14 mouse cellular contexts compared by ENCODE assay signal in the genomic region with DNA sequence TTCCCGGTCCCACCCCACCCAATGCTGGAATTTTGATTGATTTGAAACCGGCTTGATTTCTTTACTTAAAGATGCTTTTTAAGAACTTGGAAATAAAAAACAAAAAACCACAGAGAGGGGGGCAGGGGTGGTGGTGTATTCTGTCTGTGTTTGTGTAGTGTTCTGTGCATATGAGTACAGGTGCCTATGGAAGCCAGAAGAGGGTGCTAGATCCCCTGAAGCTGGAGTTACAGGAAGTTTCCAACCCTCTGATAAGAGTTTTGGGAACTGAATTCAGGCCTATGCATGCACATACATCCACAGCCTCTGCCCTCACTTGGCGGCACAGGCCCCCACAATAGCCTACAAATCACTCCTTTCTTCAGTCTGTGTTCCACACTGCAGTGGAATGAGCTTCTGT.
DNase-seq lines count a peak whose midpoint lies in the region; ATAC-seq and TF ChIP-seq lines count a peak whose summit lies in the region.
"Had no signal": no experiment of that assay in that cellular context is flagged by ENCODE, and none has a peak within 500 bp of the region (broad histone marks: within the 10 kb centered on the region; RNA-seq: fewer than 3 reads in every experiment).

No protein-coding gene starts in this region.

- WGBS in hindbrain, postnatal 0 days, result 89% methylated on average over 3 of the region's 3 CpGs
- WGBS in hindbrain, embryonic 11.5 days, result 88% methylated on average over 3 of the region's 3 CpGs
- WGBS in midbrain, postnatal 0 days, result 84% methylated on average over 3 of the region's 3 CpGs
- 88% methylated on average over 3 of the region's 3 CpGs for WGBS in midbrain, embryonic 10.5 days

- DNase-seq in hindbrain, postnatal 0 days (ENCODE audit: low spot score), result no peak
- no peak for DNase-seq in hindbrain, embryonic 11.5 days (ENCODE audit: low spot score)
- no peak for DNase-seq in midbrain, postnatal 0 days (ENCODE audit: low spot score)
- no peak for DNase-seq in midbrain, embryonic 10.5 days (ENCODE audit: low spot score)
- no peak for DNase-seq in left cerebral cortex, adult 2 months (ENCODE audit: extremely low spot score in 1 of 2, low spot score in 2 of 2)
- DNase-seq: adrenal gland, adult 8-10 months; cerebellum, adult 18-20 months; heart, adult 18-20 months; kidney, adult 2 months; left cerebral cortex, postnatal 4 days had no signal

- H3K36me3 ChIP-seq in hindbrain, postnatal 0 days (ENCODE audit: insufficient read depth, low read length), result no peaks in the 10 kb centered on the region
- no peaks in the 10 kb centered on the region for H3K36me3 ChIP-seq in hindbrain, embryonic 11.5 days (ENCODE audit: control insufficient read depth, insufficient read depth, low read length)
- no peaks in the 10 kb centered on the region for H3K36me3 ChIP-seq in midbrain, postnatal 0 days (ENCODE audit: insufficient read depth, low read length)
- no peaks in the 10 kb centered on the region for H3K36me3 ChIP-seq in midbrain, embryonic 10.5 days
- H3K36me3 ChIP-seq in E14TG2a.4 (ENCODE audit: insufficient read depth, low read length), result no peaks in the 10 kb centered on the region
- H3K36me3 ChIP-seq: hindbrain, embryonic 15.5 days; neural tube, embryonic 12.5 days had no signal

- H3K9me3 ChIP-seq in hindbrain, postnatal 0 days (ENCODE audit: low read length), result no peaks in the 10 kb centered on the region
- H3K9me3 ChIP-seq in hindbrain, embryonic 11.5 days (ENCODE audit: control insufficient read depth, low read length), result no peaks in the 10 kb centered on the region
- no peaks in the 10 kb centered on the region for H3K9me3 ChIP-seq in midbrain, postnatal 0 days (ENCODE audit: low read length)
- H3K9me3 ChIP-seq in midbrain, embryonic 10.5 days (replicated peaks), result no peaks in the 10 kb centered on the region
- no peaks in the 10 kb centered on the region for H3K9me3 ChIP-seq in E14TG2a.4 (ENCODE audit: low read length)
- H3K9me3 ChIP-seq: hindbrain, embryonic 15.5 days; neural tube, embryonic 12.5 days had no signal

- no peak overlapping the region for H3K27ac ChIP-seq in hindbrain, postnatal 0 days
- H3K27ac ChIP-seq in hindbrain, embryonic 11.5 days (ENCODE audit: low read depth, low read length), result no peak overlapping the region
- H3K27ac ChIP-seq in midbrain, postnatal 0 days (ENCODE audit: low read depth, low read length), result no peak overlapping the region
- no peak overlapping the region for H3K27ac ChIP-seq in midbrain, embryonic 10.5 days (replicated peaks)
- H3K27ac ChIP-seq in left cerebral cortex, adult 2 months, result no peak overlapping the region
- H3K27ac ChIP-seq: neural tube, embryonic 12.5 days had no signal

- H3K9ac ChIP-seq in hindbrain, postnatal 0 days (replicated peaks; ENCODE audit: low read length), result no peak overlapping the region
- no peak overlapping the region for H3K9ac ChIP-seq in hindbrain, embryonic 11.5 days (ENCODE audit: low read depth, low read length)
- H3K9ac ChIP-seq in midbrain, postnatal 0 days (replicated peaks; ENCODE audit: low read length, poor library complexity, severe bottlenecking), result no peak overlapping the region
- H3K9ac ChIP-seq: hindbrain, embryonic 15.5 days; neural tube, embryonic 12.5 days had no signal

- H3K4me1 ChIP-seq in hindbrain, postnatal 0 days (ENCODE audit: insufficient read depth, low read length), result no peaks in the 10 kb centered on the region
- H3K4me1 ChIP-seq in hindbrain, embryonic 11.5 days (replicated peaks; ENCODE audit: control insufficient read depth, insufficient read depth, low read length), result no peaks in the 10 kb centered on the region
- no peaks in the 10 kb centered on the region for H3K4me1 ChIP-seq in midbrain, postnatal 0 days (ENCODE audit: insufficient read depth, low read length)
- H3K4me1 ChIP-seq in midbrain, embryonic 10.5 days, result no peaks in the 10 kb centered on the region
- H3K4me1 ChIP-seq in E14TG2a.4 (replicated peaks; ENCODE audit: low read depth, low read length), result peaks cover 21% of the 10 kb centered on the region
- H3K4me1 ChIP-seq: hindbrain, embryonic 15.5 days; neural tube, embryonic 12.5 days had no signal

- H3K4me3 ChIP-seq in hindbrain, postnatal 0 days (ENCODE audit: low read length), result no peak overlapping the region
- no peak overlapping the region for H3K4me3 ChIP-seq in hindbrain, embryonic 11.5 days (ENCODE audit: low read depth, low read length)
- no peak overlapping the region for H3K4me3 ChIP-seq in midbrain, postnatal 0 days (ENCODE audit: low read depth, low read length)
- H3K4me3 ChIP-seq in midbrain, embryonic 10.5 days, result no peak overlapping the region
- no peak overlapping the region for H3K4me3 ChIP-seq in E14TG2a.4 (replicated peaks; ENCODE audit: low read length)
- H3K4me3 ChIP-seq in left cerebral cortex, adult 2 months, result no peak overlapping the region
- H3K4me3 ChIP-seq: hindbrain, embryonic 15.5 days; neural tube, embryonic 12.5 days had no signal

- no peak overlapping the region for H3K4me2 ChIP-seq in hindbrain, postnatal 0 days (ENCODE audit: low read depth, low read length)
- H3K4me2 ChIP-seq in hindbrain, embryonic 11.5 days (replicated peaks; ENCODE audit: low read depth, low read length), result no peak overlapping the region
- no peak overlapping the region for H3K4me2 ChIP-seq in midbrain, postnatal 0 days (ENCODE audit: low read depth, low read length, poor library complexity, severe bottlenecking)
- H3K4me2 ChIP-seq: hindbrain, embryonic 15.5 days; neural tube, embryonic 12.5 days had no signal

- peak; percentile 21 for TF ChIP-seq CTCF in hindbrain, postnatal 0 days (IDR thresholded peaks at IDR 0.05; ENCODE audit: low read depth)
- peak; percentile 34; the same call in 1 of the 2 replicates for TF ChIP-seq CTCF in midbrain, postnatal 0 days (IDR thresholded peaks at IDR 0.05)
- TF ChIP-seq CTCF in E14TG2a.4 (conservative IDR thresholded peaks at IDR 0.05; ENCODE audit: low read length), result peak; percentile 53
- no peak for TF ChIP-seq CTCF in left cerebral cortex, adult 2 months (IDR thresholded peaks at IDR 0.05)

- no peaks in the 10 kb centered on the region for H3K27me3 ChIP-seq in hindbrain, postnatal 0 days (ENCODE audit: insufficient read depth, low read length)
- no peaks in the 10 kb centered on the region for H3K27me3 ChIP-seq in hindbrain, embryonic 11.5 days (ENCODE audit: control insufficient read depth, insufficient read depth, low read length)
- H3K27me3 ChIP-seq in midbrain, postnatal 0 days (ENCODE audit: insufficient read depth, low read length), result no peaks in the 10 kb centered on the region
- H3K27me3 ChIP-seq in midbrain, embryonic 10.5 days (ENCODE audit: low read depth, poor library complexity, severe bottlenecking), result no peaks in the 10 kb centered on the region
- H3K27me3 ChIP-seq in E14TG2a.4 (ENCODE audit: insufficient read depth, low read length), result no peaks in the 10 kb centered on the region; the same call in 1 of the 2 replicates
- H3K27me3 ChIP-seq: hindbrain, embryonic 15.5 days; neural tube, embryonic 12.5 days had no signal

- intact Hi-C loops in left cerebral cortex, adult 2 months (cut with DNase I), result no loop called here

- ATAC-seq in hindbrain, postnatal 0 days, result no peak
- ATAC-seq in hindbrain, embryonic 11.5 days (ENCODE audit: low FRiP score), result no peak
- ATAC-seq in midbrain, postnatal 0 days (ENCODE audit: low FRiP score), result no peak
- 0 out of 2 replicates have a peak, but pooled peaks have one; percentile 26 for ATAC-seq in megakaryocyte progenitor cell, adult 5-6 weeks (replicated peaks; ENCODE audit: poor library complexity)
